Mouse (Mus musculus) B cell, adult 2 months (primary cell): ENCODE measurements at regions not wholly inside any gene's neighbourhood (a gene's known extent, or its start where the extent isn't known, plus 50 kb on each side); places are given as distances from the start of the nearest gene placed in this dataset.
"Not testable (repeated sequence)": the region's sequence is repeated elsewhere in the genome, so short reads cannot be mapped to it uniquely, and the experiment has no call there.

Experiments used
- DNase-seq, 2 experiments: peaks; one replicate each; pipeline ENCODE4 v3.0.0; 2022

DNA sequence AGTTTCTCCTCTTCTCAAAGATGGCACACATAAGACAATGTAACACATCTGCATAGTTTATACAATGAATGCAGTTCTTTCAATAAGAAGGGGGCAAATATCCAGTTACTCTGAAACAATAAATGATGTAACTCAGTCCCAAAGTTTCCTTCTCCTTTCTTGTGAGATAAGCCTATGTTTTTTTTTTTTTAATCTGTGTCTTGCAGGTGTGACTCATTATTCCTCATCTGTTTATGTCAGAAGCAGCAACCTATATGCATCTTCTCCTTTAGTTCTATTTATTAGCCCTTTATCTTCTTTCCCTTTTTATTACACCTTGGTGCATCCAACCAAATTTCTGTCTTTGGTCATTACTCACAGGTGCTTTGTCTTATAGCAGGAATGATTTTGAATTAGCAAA lies 523.2 kb upstream of the Pot1a start:
- DNase-seq: no peak

DNA sequence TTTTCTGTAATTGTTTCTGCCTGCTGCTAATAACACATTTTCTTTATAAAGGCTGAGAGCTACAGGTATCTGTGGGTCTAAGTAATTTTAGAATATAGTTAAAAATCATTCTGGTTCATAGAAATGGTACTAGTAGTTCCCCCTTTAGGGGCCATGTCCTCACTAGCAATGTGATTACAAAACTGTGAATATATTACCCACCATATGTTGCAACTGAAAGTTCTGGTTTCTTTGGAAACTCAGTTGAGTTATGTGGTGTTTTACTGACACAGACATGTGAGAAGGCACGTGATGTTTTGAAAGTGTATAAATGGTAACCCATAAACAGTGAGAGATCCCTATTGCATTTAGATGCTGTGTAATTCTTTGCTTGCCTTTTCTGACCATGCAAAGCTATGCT lies 495.1 kb upstream of the Pot1a start:
- DNase-seq: no peak

DNA sequence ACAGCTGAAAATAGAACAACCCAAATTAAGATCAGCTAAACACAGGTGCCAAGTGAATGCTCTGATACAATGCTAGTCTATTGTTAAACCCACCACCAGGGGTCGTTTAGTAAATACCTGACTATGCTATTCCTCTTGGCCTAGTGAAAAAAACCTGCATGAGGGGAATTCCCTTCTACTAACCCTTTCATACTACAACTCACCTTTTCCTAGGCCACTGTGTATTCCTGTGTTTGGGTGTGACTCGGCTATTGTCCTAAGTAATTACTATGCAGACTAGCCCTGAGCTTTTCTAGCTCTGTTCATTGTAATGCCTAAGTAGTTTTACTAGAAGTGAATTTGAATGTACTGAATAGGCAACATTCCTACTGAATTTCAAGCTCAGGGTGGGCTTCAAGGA lies 492.5 kb upstream of the Pot1a start:
- DNase-seq: not testable (repeated sequence)

DNA sequence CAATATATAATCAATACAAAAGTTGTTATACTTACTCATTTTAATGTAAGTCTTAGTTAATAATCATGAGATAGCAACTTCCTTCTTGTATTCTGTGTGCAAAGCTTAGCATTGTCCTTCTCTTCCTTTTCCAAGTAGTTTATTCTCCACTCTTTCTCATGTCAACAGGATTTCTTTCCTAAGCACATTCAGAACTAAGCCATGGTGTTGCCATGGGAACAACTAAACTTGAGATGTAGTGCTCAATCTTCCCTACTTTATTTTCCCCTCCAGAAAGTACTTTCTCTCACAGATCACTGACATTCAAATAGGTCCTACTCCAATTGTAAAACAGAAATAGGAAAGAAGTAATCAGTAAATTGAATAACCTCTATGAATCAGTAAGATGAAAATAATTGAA lies 490.2 kb upstream of the Pot1a start:
- no peak for DNase-seq

DNA sequence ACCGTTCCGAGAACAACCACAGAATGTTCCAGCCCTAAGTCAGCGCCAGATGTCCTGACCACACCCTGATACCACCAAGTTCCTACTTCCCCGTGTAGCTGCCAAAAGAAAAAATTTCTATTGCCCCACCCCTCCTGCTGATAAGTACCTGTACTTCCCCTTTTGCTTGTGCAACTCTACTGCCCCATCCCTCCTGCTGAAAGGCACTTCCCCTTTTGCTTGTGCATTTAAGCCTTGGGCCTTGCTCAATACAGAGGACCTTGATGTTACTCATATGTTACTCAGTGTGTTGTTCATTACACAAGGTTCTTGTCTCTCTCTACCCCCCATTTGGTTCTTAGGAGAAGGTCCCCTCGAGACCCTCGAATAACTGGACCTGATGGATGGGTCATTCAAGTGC lies 488.4 kb upstream of the Pot1a start:
- peak in 1 of 2 experiments; percentile 2 for DNase-seq

DNA sequence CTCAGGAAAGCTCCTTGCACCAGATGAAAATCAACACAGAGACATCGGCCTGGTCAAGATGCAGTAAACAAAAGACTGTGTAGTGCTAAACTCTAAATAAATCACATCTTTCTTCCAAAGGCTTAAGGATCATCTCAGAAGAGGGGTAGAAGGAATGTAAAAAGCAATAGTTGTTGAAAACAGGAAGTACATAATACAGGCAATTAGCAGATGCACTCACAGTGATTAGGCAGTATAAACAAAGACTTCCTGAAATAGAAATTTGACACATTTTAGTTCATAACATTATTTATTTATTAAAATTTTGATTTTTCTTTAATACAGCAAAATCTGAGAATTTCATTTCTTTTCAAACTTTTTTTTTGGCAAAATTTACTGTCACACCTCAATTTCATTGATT lies 478.9 kb upstream of the Pot1a start:
- DNase-seq: no peak
